Mouse (Mus musculus) heart, embryonic 11.5 days (tissue): ENCODE measurements around the gene Slc9b1. TPM values are rescaled to one million over a fixed set of nuclear protein-coding genes. Genes with fewer than 3 reads are reported as not detected.

Experiments used
- ATAC-seq: fragments of 200-750 bp; cut with Nextera tagmentation; replicated peaks from 2 replicates; pipeline ENCODE4 v1.8.0; 2017; ENCODE audit warnings: moderate library complexity; ENCODE audit not compliant: insufficient number of reproducible peaks, low FRiP score, low TSS enrichment
- H3K27ac ChIP-seq: fragments of 300-500 bp; sonication (generic); 2 replicates; pipeline ENCODE4 v1.5.1; 2014; ENCODE audit warnings: mild to moderate bottlenecking, low read depth, low read length
- H3K27me3 ChIP-seq: fragments of 300-500 bp; sonication (generic); 2 replicates; pipeline ENCODE4 v1.6.1; 2014; ENCODE audit warnings: mild to moderate bottlenecking, low read length, mixed read lengths; ENCODE audit not compliant: control insufficient read depth, insufficient read depth
- H3K36me3 ChIP-seq: fragments of 300-500 bp; sonication (generic); 2 replicates; pipeline ENCODE4 v1.6.1; 2014; ENCODE audit warnings: mild to moderate bottlenecking, low read length, moderate library complexity, mixed read lengths; ENCODE audit not compliant: control insufficient read depth, insufficient read depth
- H3K4me1 ChIP-seq: fragments of 300-500 bp; sonication (generic); 2 replicates; pipeline ENCODE4 v1.6.1; 2014; ENCODE audit warnings: low read length; ENCODE audit not compliant: control insufficient read depth, insufficient read depth
- H3K4me2 ChIP-seq: fragments of 300-500 bp; sonication (generic); 2 replicates; pipeline ENCODE4 v1.6.1; 2014; ENCODE audit warnings: mild to moderate bottlenecking, moderate library complexity
- H3K4me3 ChIP-seq: fragments of 300-500 bp; sonication (generic); 2 replicates; pipeline ENCODE4 v1.5.1; 2014; ENCODE audit warnings: low read depth, low read length
- H3K9ac ChIP-seq: fragments of 300-500 bp; sonication (generic); 2 replicates; pipeline ENCODE4 v1.6.1; 2014; ENCODE audit warnings: mild to moderate bottlenecking, low read depth, low read length, moderate library complexity
- H3K9me3 ChIP-seq: fragments of 300-500 bp; sonication (generic); replicated peaks from 2 replicates; pipeline ENCODE4 v1.6.1; 2016; ENCODE audit warnings: low read length; ENCODE audit not compliant: control insufficient read depth
- WGBS: fragments of 180-500 bp; shearing (Covaris S2); extraction: QIAGEN DNeasy Blood & Tissue Kit; methylation state at CpG from one replicate; pipeline ENCODE4 v1.1.7; 2014; ENCODE audit not compliant: insufficient replicate concordance; 5-methylcytosine and 5-hydroxymethylcytosine counted together
- polyA plus RNA-seq: library from polyadenylated mRNA; unstranded; fragments of >200 nt; fragmentation: Nextera tagmentation; extraction: Ambion mirVana; gene quantifications from 2 replicates; pipeline ENCODE4 v1.2.1, GENCODE M21; 2014

Slc9b1 gene
- polyA plus RNA-seq, 1 experiment from 2014 or later: 0.17 TPM

DNA sequence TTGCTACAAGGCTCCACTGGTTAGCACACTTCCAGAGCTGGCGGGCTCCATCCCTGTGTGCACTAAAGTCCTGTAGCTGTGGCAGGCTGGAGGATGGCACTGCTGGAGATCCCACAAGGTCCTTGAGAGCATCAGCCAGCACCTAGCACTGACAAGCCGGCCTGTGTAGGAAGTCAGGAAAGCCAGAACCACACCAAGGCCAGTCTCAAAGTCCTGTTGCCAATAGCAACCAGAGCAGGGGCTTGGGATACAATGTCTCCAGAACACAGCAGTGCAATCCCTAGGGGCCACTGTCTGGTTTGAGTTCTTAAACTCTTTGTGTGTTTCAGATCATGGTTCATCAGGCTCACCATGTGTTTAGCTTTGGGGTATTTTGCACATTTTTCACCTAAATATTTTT lies 33.0 kb upstream of the Slc9b1 start:
- Histone ChIP-seq H3K9me3 (no peaks in the 10 kb centered on the region), H3K4me2 (no peak overlapping the region), H3K4me3 (no peak overlapping the region), H3K36me3 (no peaks in the 10 kb centered on the region), H3K27ac (no peak overlapping the region), H3K4me1 (no peaks in the 10 kb centered on the region), H3K9ac (no peak overlapping the region), H3K27me3 (no peaks in the 10 kb centered on the region)
- WGBS: 46% methylated on average over 2 of the region's 2 CpGs
- no peak for ATAC-seq

GRCm38 (mm10) chr3:135315720-135316425 lies 32.0 kb upstream of the Slc9b1 start:
- 84% methylated on average over 9 of the region's 9 CpGs for WGBS

DNA sequence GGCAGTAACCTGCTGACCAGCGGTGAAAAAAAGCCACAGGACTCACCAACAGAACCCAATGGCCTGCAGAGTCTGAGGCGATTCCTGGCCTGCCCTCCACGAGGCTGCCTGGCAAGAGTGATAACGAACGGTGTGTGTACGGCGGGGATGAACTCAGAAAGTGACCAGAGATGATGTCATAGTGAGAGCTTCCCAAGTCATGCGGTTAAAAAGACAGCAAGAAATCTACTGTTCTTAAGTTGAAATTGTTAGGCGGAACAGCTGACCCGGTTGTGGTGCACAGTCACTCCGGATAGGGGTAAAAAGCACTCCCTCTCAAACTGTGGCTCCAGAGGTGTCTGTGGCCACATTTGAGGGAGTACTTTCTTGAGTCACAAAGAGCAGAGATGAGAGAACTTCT lies 29.5 kb upstream of the Slc9b1 start:
- H3K27ac ChIP-seq: no peak overlapping the region
- H3K4me2 ChIP-seq: no peak overlapping the region
- no peaks in the 10 kb centered on the region for H3K4me1 ChIP-seq
- no peak overlapping the region for H3K4me3 ChIP-seq
- WGBS: 69% methylated on average over 11 of the region's 11 CpGs
- no peak overlapping the region for H3K9ac ChIP-seq
- H3K9me3 ChIP-seq: no peaks in the 10 kb centered on the region
- no peaks in the 10 kb centered on the region for H3K27me3 ChIP-seq
- no peaks in the 10 kb centered on the region for H3K36me3 ChIP-seq
- no peak for ATAC-seq

More at GRCm38 (mm10) chr3:135315720-135316425, 32.0 kb upstream of the Slc9b1 start:
- Histone ChIP-seq H3K27ac (no peak overlapping the region), H3K9ac (no peak overlapping the region), H3K4me1 (no peaks in the 10 kb centered on the region), H3K4me2 (no peak overlapping the region), H3K27me3 (no peaks in the 10 kb centered on the region), H3K9me3 (no peaks in the 10 kb centered on the region), H3K4me3 (no peak overlapping the region), H3K36me3 (no peaks in the 10 kb centered on the region)
- ATAC-seq: no peak

DNA sequence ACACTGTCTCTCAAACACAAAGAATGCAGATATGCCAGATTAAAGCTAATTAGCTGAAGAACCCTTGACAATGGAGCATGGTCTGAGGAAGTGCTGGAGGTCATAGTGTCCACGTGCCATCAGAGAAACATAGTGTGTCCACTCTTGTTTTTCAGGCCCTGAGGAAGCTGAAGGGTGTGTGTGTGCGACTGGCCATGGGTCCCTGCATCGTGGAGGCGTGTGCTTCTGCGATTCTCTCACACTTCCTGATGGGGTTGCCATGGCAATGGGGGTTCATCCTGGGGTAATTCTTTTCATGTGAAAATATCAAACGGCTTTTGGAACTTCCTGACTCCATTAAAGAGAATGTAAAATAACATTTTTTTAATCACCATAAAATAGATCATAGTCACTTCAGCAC lies 23.5 kb upstream of the Slc9b1 start:
- Histone ChIP-seq H3K9me3 (no peaks in the 10 kb centered on the region), H3K27me3 (no peaks in the 10 kb centered on the region), H3K4me1 (no peaks in the 10 kb centered on the region), H3K27ac (no peak overlapping the region), H3K4me2 (no peak overlapping the region), H3K4me3 (no peak overlapping the region), H3K36me3 (no peaks in the 10 kb centered on the region), H3K9ac (no peak overlapping the region)
- 72% methylated on average over 6 of the region's 6 CpGs for WGBS
- ATAC-seq: no peak

GRCm38 (mm10) chr3:135327176-135327575 lies 20.7 kb upstream of the Slc9b1 start:
- no peak overlapping the region for H3K27ac ChIP-seq
- H3K4me1 ChIP-seq: no peaks in the 10 kb centered on the region
- 75% methylated on average over 6 of the region's 6 CpGs for WGBS
- no peak for ATAC-seq
- H3K9me3 ChIP-seq: no peaks in the 10 kb centered on the region
- H3K36me3 ChIP-seq: no peaks in the 10 kb centered on the region
- no peaks in the 10 kb centered on the region for H3K27me3 ChIP-seq
- no peak overlapping the region for H3K9ac ChIP-seq
- H3K4me2 ChIP-seq: no peak overlapping the region
- H3K4me3 ChIP-seq: no peak overlapping the region

DNA sequence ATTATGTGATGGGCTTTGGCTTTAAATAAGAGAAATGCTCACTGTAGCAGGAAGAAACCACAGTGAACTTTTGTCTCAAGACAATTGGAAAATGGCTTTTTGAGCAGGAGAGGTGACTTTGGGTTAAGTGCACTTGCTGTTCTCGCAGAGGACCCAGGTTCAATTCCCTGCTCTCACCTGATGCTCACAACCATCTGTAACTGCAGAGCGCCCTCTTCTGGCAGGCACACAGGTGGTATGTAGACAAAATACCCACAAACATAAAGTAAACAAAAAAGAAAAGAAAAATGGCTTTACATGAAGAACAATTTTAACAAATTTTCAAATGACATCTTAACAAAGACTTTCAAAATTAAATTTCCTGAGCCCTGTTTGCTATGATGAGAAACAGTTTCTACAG lies 20.2 kb upstream of the Slc9b1 start:
- H3K4me3 ChIP-seq: no peak overlapping the region
- 54% methylated on average over 2 of the region's 2 CpGs for WGBS
- no peaks in the 10 kb centered on the region for H3K27me3 ChIP-seq
- H3K9ac ChIP-seq: no peak overlapping the region
- no peaks in the 10 kb centered on the region for H3K9me3 ChIP-seq
- no peaks in the 10 kb centered on the region for H3K36me3 ChIP-seq
- H3K4me1 ChIP-seq: no peaks in the 10 kb centered on the region
- no peak overlapping the region for H3K4me2 ChIP-seq
- no peak overlapping the region for H3K27ac ChIP-seq
- ATAC-seq: no peak

GRCm38 (mm10) chr3:135328560-135328959 lies 19.3 kb upstream of the Slc9b1 start:
- Histone ChIP-seq H3K4me3 (no peak overlapping the region), H3K27me3 (no peaks in the 10 kb centered on the region), H3K4me1 (no peaks in the 10 kb centered on the region), H3K9ac (no peak overlapping the region), H3K9me3 (no peaks in the 10 kb centered on the region), H3K36me3 (no peaks in the 10 kb centered on the region), H3K4me2 (no peak overlapping the region), H3K27ac (no peak overlapping the region)
- 37% methylated on average over 3 of the region's 3 CpGs for WGBS
- no peak for ATAC-seq

GRCm38 (mm10) chr3:135332691-135333090 lies 15.1 kb upstream of the Slc9b1 start:
- Histone ChIP-seq H3K9ac (no peak overlapping the region), H3K4me1 (no peaks in the 10 kb centered on the region), H3K4me2 (no peak overlapping the region), H3K9me3 (no peaks in the 10 kb centered on the region), H3K27ac (no peak overlapping the region), H3K4me3 (no peak overlapping the region), H3K27me3 (no peaks in the 10 kb centered on the region), H3K36me3 (no peaks in the 10 kb centered on the region)
- no peak for ATAC-seq

DNA sequence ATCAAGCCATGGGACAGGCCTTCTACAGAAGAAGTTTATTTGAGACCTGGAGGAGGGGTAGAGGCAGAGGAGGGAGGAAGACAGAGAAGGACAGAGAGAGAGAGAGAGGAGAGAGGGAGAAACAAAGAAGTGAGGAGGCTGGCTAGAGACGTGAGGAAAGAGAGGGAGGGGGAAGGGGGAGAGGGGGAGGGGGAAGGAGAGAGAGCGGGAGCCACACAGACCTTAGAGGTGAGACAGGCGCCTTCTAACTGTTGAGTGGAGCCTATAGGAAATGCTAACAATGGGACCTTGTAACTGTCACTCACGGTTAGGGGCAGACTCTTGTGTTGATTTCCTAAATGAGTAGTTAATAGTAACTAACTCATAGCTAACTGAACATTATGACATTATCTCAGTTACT lies 14.1 kb upstream of the Slc9b1 start:
- Histone ChIP-seq H3K36me3 (no peaks in the 10 kb centered on the region), H3K9me3 (no peaks in the 10 kb centered on the region), H3K4me2 (no peak overlapping the region), H3K9ac (no peak overlapping the region), H3K4me3 (no peak overlapping the region), H3K27me3 (no peaks in the 10 kb centered on the region), H3K27ac (no peak overlapping the region), H3K4me1 (no peaks in the 10 kb centered on the region)
- ATAC-seq: no peak
- 35% methylated on average over 4 of the region's 4 CpGs for WGBS
